Mouse (Mus musculus): ENCODE measurements around the gene Catip. TPM values are rescaled to one million over a fixed set of nuclear protein-coding genes. Genes with fewer than 3 reads are reported as not detected.
A peak's percentile ranks its signal among the peaks of the same experiment; 100 is the strongest.

Gene Catip
- polyA plus RNA-seq, 1 experiment from 2014 or later = 2.8 TPM

- H3K27ac ChIP-seq (replicated peaks) = no peak overlapping the region
- H3K4me2 ChIP-seq (replicated peaks) = no peak overlapping the region
- 94% methylated on average over 10 of the region's 10 CpGs for WGBS
- H3K9ac ChIP-seq = no peak overlapping the region
- H3K36me3 ChIP-seq = no peaks in the 10 kb centered on the region
- H3K4me3 ChIP-seq (replicated peaks) = no peak overlapping the region
- no peak for ATAC-seq (ENCODE audit: insufficient number of reproducible peaks, low FRiP score, low TSS enrichment, low read depth)
- H3K27me3 ChIP-seq = no peaks in the 10 kb centered on the region
- peaks cover 30% of the 10 kb centered on the region for H3K4me1 ChIP-seq
- no peaks in the 10 kb centered on the region for H3K9me3 ChIP-seq (replicated peaks)
Measured at GRCm38 (mm10) chr1:74385064-74385463, 23.2 kb downstream of the Catip start.

GRCm38 (mm10) chr1:74385531-74385930, 23.6 kb downstream of the Catip start:
- no peak overlapping the region for H3K4me3 ChIP-seq (replicated peaks)

GRCm38 (mm10) chr1:74386363-74386713, 24.4 kb downstream of the Catip start:
- H3K36me3 ChIP-seq = no peaks in the 10 kb centered on the region
- ATAC-seq (ENCODE audit: insufficient number of reproducible peaks, low FRiP score, low TSS enrichment, low read depth) = no peak
- H3K4me1 ChIP-seq = peaks cover 39% of the 10 kb centered on the region
- no peaks in the 10 kb centered on the region for H3K9me3 ChIP-seq (replicated peaks)
- peak overlapping the region; percentile 99 for H3K27ac ChIP-seq (replicated peaks)
- no peaks in the 10 kb centered on the region for H3K27me3 ChIP-seq
- H3K9ac ChIP-seq = peak overlapping the region; percentile 62
- H3K4me2 ChIP-seq (replicated peaks) = peak overlapping the region; percentile 69
- 45% methylated on average over 7 of the region's 10 CpGs for WGBS
- peak overlapping the region; percentile 59 for H3K4me3 ChIP-seq (replicated peaks)

More at GRCm38 (mm10) chr1:74385531-74385930, 23.6 kb downstream of the Catip start:
- WGBS = 86% methylated on average over 8 of the region's 8 CpGs
- H3K27ac ChIP-seq (replicated peaks) = no peak overlapping the region
- H3K9ac ChIP-seq = no peak overlapping the region
- H3K9me3 ChIP-seq (replicated peaks) = no peaks in the 10 kb centered on the region
- peaks cover 34% of the 10 kb centered on the region for H3K4me1 ChIP-seq
- H3K27me3 ChIP-seq = no peaks in the 10 kb centered on the region
- H3K36me3 ChIP-seq = no peaks in the 10 kb centered on the region
- H3K4me2 ChIP-seq (replicated peaks) = no peak overlapping the region
- ATAC-seq (ENCODE audit: insufficient number of reproducible peaks, low FRiP score, low TSS enrichment, low read depth) = no peak

GRCm38 (mm10) chr1:74386714-74387385, 24.9 kb downstream of the Catip start:
- peaks cover 39% of the 10 kb centered on the region for H3K4me1 ChIP-seq
- peak; percentile 87 for ATAC-seq (ENCODE audit: insufficient number of reproducible peaks, low FRiP score, low TSS enrichment, low read depth)
- H3K36me3 ChIP-seq = no peaks in the 10 kb centered on the region
- no peaks in the 10 kb centered on the region for H3K27me3 ChIP-seq
- H3K9ac ChIP-seq = peak overlapping the region; percentile 62
- H3K4me3 ChIP-seq (replicated peaks) = peak overlapping the region; percentile 59
- peak overlapping the region; percentile 99 for H3K27ac ChIP-seq (replicated peaks)
- H3K4me2 ChIP-seq (replicated peaks) = peak overlapping the region; percentile 69
- under 1% methylated on average over 26 of the region's 26 CpGs for WGBS
- H3K9me3 ChIP-seq (replicated peaks) = no peaks in the 10 kb centered on the region

GRCm38 (mm10) chr1:74387386-74387988, 25.6 kb downstream of the Catip start:
- ATAC-seq (ENCODE audit: insufficient number of reproducible peaks, low FRiP score, low TSS enrichment, low read depth) = no peak
- no peaks in the 10 kb centered on the region for H3K9me3 ChIP-seq (replicated peaks)
- no peaks in the 10 kb centered on the region for H3K36me3 ChIP-seq
- peak overlapping the region; percentile 69 for H3K4me2 ChIP-seq (replicated peaks)
- peak overlapping the region; percentile 62; the same call in 1 of the 2 replicates for H3K9ac ChIP-seq
- no peaks in the 10 kb centered on the region for H3K27me3 ChIP-seq
- H3K27ac ChIP-seq (replicated peaks) = peak overlapping the region; percentile 99
- H3K4me1 ChIP-seq = peaks cover 41% of the 10 kb centered on the region
- H3K4me3 ChIP-seq (replicated peaks) = peak overlapping the region; percentile 59
- WGBS = 46% methylated on average over 15 of the region's 15 CpGs

- no peak overlapping the region for H3K4me3 ChIP-seq (replicated peaks)
- H3K9me3 ChIP-seq (replicated peaks) = no peaks in the 10 kb centered on the region
- H3K4me1 ChIP-seq = peaks cover 51% of the 10 kb centered on the region
- no peak overlapping the region for H3K4me2 ChIP-seq (replicated peaks)
- 72% methylated on average over 7 of the region's 7 CpGs for WGBS
- H3K27ac ChIP-seq (replicated peaks) = peak overlapping the region; percentile 99
- no peaks in the 10 kb centered on the region for H3K36me3 ChIP-seq
- no peak overlapping the region for H3K9ac ChIP-seq
- ATAC-seq (ENCODE audit: insufficient number of reproducible peaks, low FRiP score, low TSS enrichment, low read depth) = no peak
- H3K27me3 ChIP-seq = no peaks in the 10 kb centered on the region
Measured at GRCm38 (mm10) chr1:74388398-74388920, 26.6 kb downstream of the Catip start.

GRCm38 (mm10) chr1:74389831-74390286, 28.0 kb downstream of the Catip start:
- WGBS = 6% methylated on average over 29 of the region's 29 CpGs

GRCm38 (mm10) chr1:74390287-74390906, 28.5 kb downstream of the Catip start:
- no peak for ATAC-seq (ENCODE audit: insufficient number of reproducible peaks, low FRiP score, low TSS enrichment, low read depth)
- Histone ChIP-seq H3K27me3 (no peaks in the 10 kb centered on the region), H3K36me3 (peaks cover 19% of the 10 kb centered on the region), H3K9ac (no peak overlapping the region), H3K9me3 (replicated peaks) (no peaks in the 10 kb centered on the region), H3K27ac (replicated peaks) (peak overlapping the region; percentile 98), H3K4me2 (replicated peaks) (peak overlapping the region; percentile 84), H3K4me1 (peaks cover 68% of the 10 kb centered on the region), H3K4me3 (replicated peaks) (peak overlapping the region; percentile 91)
- WGBS = 5% methylated on average over 21 of the region's 21 CpGs

More at GRCm38 (mm10) chr1:74389831-74390286, 28.0 kb downstream of the Catip start:
- H3K9me3 ChIP-seq (replicated peaks) = no peaks in the 10 kb centered on the region
- H3K27ac ChIP-seq (replicated peaks) = peak overlapping the region; percentile 98
- peak overlapping the region; percentile 91 for H3K4me3 ChIP-seq (replicated peaks)
- H3K36me3 ChIP-seq = peaks cover 13% of the 10 kb centered on the region
- no peaks in the 10 kb centered on the region for H3K27me3 ChIP-seq
- no peak overlapping the region for H3K9ac ChIP-seq
- peaks cover 64% of the 10 kb centered on the region for H3K4me1 ChIP-seq
- ATAC-seq (ENCODE audit: insufficient number of reproducible peaks, low FRiP score, low TSS enrichment, low read depth) = peak; percentile 12; the same call in 1 of the 2 replicates
- H3K4me2 ChIP-seq (replicated peaks) = peak overlapping the region; percentile 84

- no peaks in the 10 kb centered on the region for H3K9me3 ChIP-seq (replicated peaks)
- H3K27me3 ChIP-seq = no peaks in the 10 kb centered on the region
- H3K4me2 ChIP-seq (replicated peaks) = peak within 1 kb of the TSS; percentile 84
- ATAC-seq (ENCODE audit: insufficient number of reproducible peaks, low FRiP score, low TSS enrichment, low read depth) = peak; percentile 80
- peaks cover 68% of the 10 kb centered on the region for H3K4me1 ChIP-seq
- peaks cover 19% of the 10 kb centered on the region for H3K36me3 ChIP-seq
- WGBS = 2% methylated on average over 48 of the region's 51 CpGs
- peak within 1 kb of the TSS; percentile 99 for H3K9ac ChIP-seq
- peak within 1 kb of the TSS; percentile 91 for H3K4me3 ChIP-seq (replicated peaks)
- H3K27ac ChIP-seq (replicated peaks) = peak within 1 kb of the TSS; percentile 98
Measured at GRCm38 (mm10) chr1:74390924-74391748, 29.2 kb downstream of the Catip start, which contains the start of gene Ctdsp1. Ctdsp1 (plus strand) TSS chr1:74391509.

- H3K27ac ChIP-seq (replicated peaks) = peak overlapping the region; percentile 98
- no peaks in the 10 kb centered on the region for H3K9me3 ChIP-seq (replicated peaks)
- WGBS = under 1% methylated on average over 53 of the region's 63 CpGs
- no peaks in the 10 kb centered on the region for H3K27me3 ChIP-seq
- H3K9ac ChIP-seq = peak overlapping the region; percentile 99
- H3K4me3 ChIP-seq (replicated peaks) = peak overlapping the region; percentile 91
- peaks cover 70% of the 10 kb centered on the region for H3K4me1 ChIP-seq
- peak; percentile 16; the same call in 1 of the 2 replicates for ATAC-seq (ENCODE audit: insufficient number of reproducible peaks, low FRiP score, low TSS enrichment, low read depth)
- H3K36me3 ChIP-seq = peaks cover 19% of the 10 kb centered on the region
- H3K4me2 ChIP-seq (replicated peaks) = peak overlapping the region; percentile 84
Measured at GRCm38 (mm10) chr1:74391844-74392441, 30.0 kb downstream of the Catip start.

Measured in embryonic facial prominence, embryonic 15.5 days (tissue).